Mouse (Mus musculus): ENCODE results near the gene Ppm1m.

Gene Ppm1m

GRCm38 (mm10) chr9:106156419-106156818 lies 43.1 kb downstream of the Ppm1m start:
- DNase-seq = no peak

- no peak for DNase-seq
These were observed 45.4 kb downstream of the Ppm1m start for GRCm38 (mm10) chr9:106154106-106154505.

- DNase-seq = no peak
These were observed 50.2 kb downstream of the Ppm1m start for GRCm38 (mm10) chr9:106149399-106149754.

GRCm38 (mm10) chr9:106148541-106149398 lies 50.8 kb downstream of the Ppm1m start:
- DNase-seq = no peak

- no peak for DNase-seq
These were observed 51.6 kb downstream of the Ppm1m start for GRCm38 (mm10) chr9:106147851-106148431.

- no peak for DNase-seq
These were observed 52.3 kb downstream of the Ppm1m start for GRCm38 (mm10) chr9:106147281-106147680.

- no peak for DNase-seq
These were observed 54.0 kb downstream of the Ppm1m start for GRCm38 (mm10) chr9:106145582-106145981.
